Mouse (Mus musculus) bone marrow, adult 2 months (tissue): ENCODE results near the gene Col20a1. TPM values are rescaled to one million over a fixed set of nuclear protein-coding genes. Genes with fewer than 3 reads are reported as not detected.

ENCODE experiments used
- H3K27ac ChIP-seq: fragments of 200-500 bp; 2 replicates; pipeline ENCODE4 v1.5.1; 2012; ENCODE audit warnings: low read depth, mild to moderate bottlenecking, control low read depth, inconsistent platforms, low read length; ENCODE audit not compliant: control insufficient read depth, poor library complexity, insufficient read depth
- H3K4me1 ChIP-seq: fragments of 200-500 bp; 2 replicates; pipeline ENCODE4 v1.6.1; 2011; ENCODE audit warnings: low read length; ENCODE audit not compliant: control insufficient read depth, insufficient read depth
- H3K4me3 ChIP-seq: fragments of 200-500 bp; replicated peaks from 2 replicates; pipeline ENCODE3; 2011; ENCODE audit warnings: mild to moderate bottlenecking, low read depth, low read length, control low read depth; ENCODE audit not compliant: control insufficient read depth
- CTCF ChIP-seq: fragments of 200-500 bp; IDR thresholded peaks from 2 replicates; pipeline ENCODE4 v1.5.1; 2011; ENCODE audit warnings: low read length, control low read depth; ENCODE audit not compliant: control insufficient read depth, insufficient read depth
- POLR2A ChIP-seq: fragments of 200-500 bp; IDR thresholded peaks from 2 replicates; pipeline ENCODE4 v1.6.1; 2011; ENCODE audit warnings: low read depth, mild to moderate bottlenecking, control low read depth, low read length, borderline replicate concordance; ENCODE audit not compliant: control insufficient read depth
- WGBS: fragments of 180-500 bp; shearing (Covaris S2); methylation state at CpG from one replicate; pipeline ENCODE4 v1.1.7; 2018; 5-methylcytosine and 5-hydroxymethylcytosine counted together
- polyA plus RNA-seq: library from polyadenylated mRNA; stranded (reverse); fragments of >200 nt; gene quantifications from 2 replicates; pipeline ENCODE4 v1.2.4, GENCODE M21; 2011; ENCODE audit warnings: low replicate concordance; ENCODE audit not compliant: missing spikeins, insufficient read depth, insufficient read length

The Col20a1 gene
- polyA plus RNA-seq, 1 experiment, result 2.6 TPM

DNA sequence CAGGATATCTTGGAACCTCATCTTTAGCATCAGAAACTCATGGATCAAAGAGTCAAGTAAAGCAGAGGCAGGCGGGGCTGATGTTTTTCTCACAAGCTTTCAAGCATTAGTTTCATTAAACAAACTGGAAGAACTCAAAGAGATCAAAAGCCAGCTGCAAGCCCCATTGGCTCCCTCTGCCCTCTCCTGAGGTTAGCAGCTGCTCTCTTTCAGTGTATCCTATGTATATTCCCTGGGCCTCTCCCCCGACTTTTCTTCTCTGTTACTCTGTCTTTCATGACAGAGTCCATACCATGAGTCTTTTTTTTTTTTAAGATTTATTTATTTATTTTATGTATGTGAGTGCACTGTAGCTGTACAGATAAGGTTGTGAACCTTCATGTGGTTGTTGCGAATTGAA, 26.1 kb upstream of the Col20a1 start:
- 72% methylated on average over 3 of the region's 3 CpGs for WGBS
- Histone ChIP-seq H3K4me1 (no peaks in the 10 kb centered on the region), H3K4me3 (no peak overlapping the region), H3K27ac (no peak overlapping the region)
- TF ChIP-seq POLR2A (no peak), CTCF (no peak)

DNA sequence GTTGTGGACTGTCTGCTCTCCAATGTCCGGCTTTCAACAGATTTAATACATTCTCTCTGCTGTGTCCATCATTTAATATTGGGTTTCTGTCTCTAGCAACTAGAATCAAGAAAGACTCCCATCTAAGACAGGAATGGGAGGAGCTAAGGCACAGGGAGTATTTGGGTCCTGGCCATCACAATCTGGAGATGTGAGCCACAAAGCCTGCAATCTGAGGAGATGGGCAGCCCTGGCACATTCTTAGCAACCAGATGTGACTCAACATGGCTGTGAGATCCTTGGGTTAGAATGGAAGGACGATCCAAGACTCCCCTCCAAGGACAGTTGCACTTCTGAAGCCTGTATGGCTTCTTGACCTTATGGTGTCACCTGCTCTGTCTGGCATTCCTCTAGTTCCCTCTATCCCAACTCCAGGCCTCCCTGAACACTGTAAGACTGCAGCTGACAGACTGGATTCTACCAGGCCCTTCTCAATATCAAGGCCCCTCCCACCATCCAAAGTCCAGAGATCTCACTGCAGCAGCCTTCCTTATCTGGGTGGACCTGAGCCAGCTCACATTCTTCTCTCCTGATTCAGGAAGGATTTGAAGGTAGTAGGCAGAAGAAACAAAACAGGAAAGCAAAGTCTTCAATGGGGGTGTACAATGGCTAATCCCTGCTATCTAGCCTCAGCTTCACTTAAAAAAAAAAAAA, 23.6 kb upstream of the Col20a1 start:
- Histone ChIP-seq H3K27ac (no peak overlapping the region), H3K4me1 (no peaks in the 10 kb centered on the region), H3K4me3 (no peak overlapping the region)
- WGBS, result 76% methylated on average over 2 of the region's 2 CpGs
- no peak for TF ChIP-seq CTCF
- no peak for TF ChIP-seq POLR2A

DNA sequence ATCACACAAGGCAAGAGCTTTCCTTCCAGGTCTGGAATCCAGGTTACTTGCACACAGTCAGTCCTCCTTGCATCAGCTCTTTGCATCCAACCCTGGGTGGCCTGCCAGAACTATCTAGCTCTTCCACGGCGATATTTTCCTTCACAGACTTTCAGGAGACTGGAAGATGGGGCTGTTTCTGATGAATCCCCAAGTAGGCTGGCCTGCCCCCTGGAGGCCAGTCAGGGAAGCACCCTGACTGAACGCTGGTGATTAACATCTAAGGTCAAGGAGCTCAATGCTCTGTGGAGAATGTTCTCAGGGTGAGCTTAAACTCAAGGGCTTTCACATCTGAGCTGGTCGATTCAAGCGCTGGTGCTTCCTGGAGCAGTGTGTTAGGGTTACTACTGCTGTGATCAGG, 22.4 kb upstream of the Col20a1 start:
- TF ChIP-seq CTCF (peak; percentile 89), POLR2A (no peak)
- no peaks in the 10 kb centered on the region; the same call in 1 of the 2 replicates for H3K4me1 ChIP-seq
- H3K27ac ChIP-seq, result no peak overlapping the region
- WGBS, result 1% methylated on average over 5 of the region's 5 CpGs
- no peak overlapping the region for H3K4me3 ChIP-seq

DNA sequence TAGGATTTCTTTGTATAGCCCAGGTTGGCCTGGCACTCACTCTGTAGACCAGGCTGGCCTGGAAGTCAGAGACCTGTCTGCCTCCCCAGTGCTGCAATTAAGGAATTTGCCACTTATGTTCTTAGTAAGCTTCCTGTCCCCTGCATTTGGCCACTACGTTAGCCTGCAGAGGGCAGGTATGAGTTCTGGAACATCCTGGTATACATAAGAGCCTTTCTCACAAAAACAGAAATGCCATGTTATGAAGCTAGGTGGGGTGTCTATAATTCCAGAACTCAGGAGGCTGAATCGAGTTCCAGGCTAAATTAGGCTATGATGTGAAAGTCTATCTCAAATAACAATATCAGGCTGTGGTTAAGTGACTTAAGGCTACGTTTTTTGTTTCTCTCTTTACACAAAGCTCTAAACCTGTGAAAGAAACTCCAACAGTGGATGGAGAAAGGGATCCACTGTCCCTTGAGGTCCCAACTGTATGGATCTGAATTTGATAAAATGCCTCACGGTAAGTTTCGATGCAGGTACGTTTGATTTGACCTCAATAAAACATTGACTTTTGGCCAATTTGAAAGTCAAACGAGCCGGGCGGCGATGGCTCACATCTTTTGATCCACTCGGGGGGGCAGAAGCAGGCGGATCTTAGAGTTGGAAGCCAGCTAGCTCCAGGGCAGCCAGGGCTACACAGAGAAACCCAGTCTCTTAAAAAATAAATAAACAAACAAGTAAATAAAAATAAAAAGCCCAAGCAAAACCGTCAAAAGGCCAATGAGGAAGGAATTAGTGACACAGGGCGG, 20.0 kb upstream of the Col20a1 start:
- H3K4me3 ChIP-seq, result peak overlapping the region; percentile 87
- TF ChIP-seq CTCF, result no peak
- peak overlapping the region; percentile 93; the same call in 1 of the 2 replicates for H3K27ac ChIP-seq
- H3K4me1 ChIP-seq, result no peaks in the 10 kb centered on the region; the same call in 1 of the 2 replicates
- WGBS, result 3% methylated on average over 14 of the region's 14 CpGs

DNA sequence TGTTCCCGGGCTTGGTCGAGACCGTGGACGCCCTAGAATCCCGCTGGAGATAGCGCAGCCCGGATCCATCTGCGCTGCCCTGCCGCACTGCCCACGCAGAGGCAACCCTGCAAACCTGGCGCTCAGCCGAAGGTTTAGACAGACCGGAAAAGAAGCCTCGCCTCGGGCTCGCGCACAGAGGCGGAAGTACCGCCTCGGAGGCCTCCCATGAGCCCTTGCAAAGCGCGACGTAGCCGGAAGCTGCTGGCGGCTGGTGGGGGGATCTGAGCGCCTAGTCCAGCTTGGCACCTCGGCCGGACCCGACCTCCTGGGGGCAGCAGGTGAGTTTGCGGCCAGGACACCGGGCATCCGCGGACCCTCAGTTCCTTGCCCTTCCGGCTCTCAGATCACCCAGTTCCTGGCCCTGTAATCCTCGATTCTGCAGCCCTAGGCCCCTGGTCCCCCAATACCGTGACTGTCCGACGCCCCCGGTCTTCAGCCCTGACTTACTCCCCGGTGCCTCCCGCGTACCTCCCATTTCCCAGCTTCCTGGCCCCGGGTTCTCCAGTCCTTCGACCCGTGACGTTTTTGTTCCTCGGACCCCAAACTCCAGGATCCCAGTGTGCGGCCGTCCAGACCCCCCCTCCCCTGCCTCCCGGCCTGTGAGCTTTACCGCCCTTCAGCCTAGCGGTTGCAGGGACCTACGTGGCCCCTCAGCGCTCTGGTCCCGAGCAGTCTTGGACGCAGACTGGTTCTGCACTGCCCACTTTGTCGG, 19.1 kb upstream of the Col20a1 start, which contains the start of gene Arfgap1:
Arfgap1 (plus strand) TSS at position 216 of the 754 bp plus-strand sequence.
- H3K4me3 ChIP-seq, result peak within 1 kb of the TSS; percentile 87
- H3K4me1 ChIP-seq, result no peaks in the 10 kb centered on the region; the same call in 1 of the 2 replicates
- TF ChIP-seq POLR2A, result peak; percentile 93
- no peak for TF ChIP-seq CTCF
- peak within 1 kb of the TSS; percentile 93 for H3K27ac ChIP-seq
- under 1% methylated on average over 57 of the region's 57 CpGs for WGBS

DNA sequence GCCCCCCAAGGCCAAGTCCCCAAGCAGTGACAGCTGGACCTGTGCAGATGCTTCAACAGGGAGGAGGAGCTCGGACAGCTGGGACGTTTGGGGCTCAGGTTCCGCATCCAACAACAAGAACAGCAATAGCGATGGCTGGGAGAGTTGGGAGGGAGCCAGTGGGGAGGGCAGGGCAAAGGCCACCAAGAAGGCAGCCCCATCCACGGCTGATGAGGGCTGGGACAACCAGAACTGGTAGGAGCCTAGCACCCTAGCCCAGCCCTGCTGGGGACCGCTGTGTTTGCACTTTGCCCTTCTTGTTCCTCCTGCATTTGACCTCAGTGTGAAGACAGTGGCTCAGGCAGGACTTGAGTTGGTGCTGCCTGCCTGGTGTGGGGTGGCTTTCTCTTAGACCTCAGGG, 5.2 kb upstream of the Col20a1 start:
- H3K4me3 ChIP-seq, result no peak overlapping the region
- TF ChIP-seq POLR2A, result no peak
- no peak for TF ChIP-seq CTCF
- 84% methylated on average over 6 of the region's 6 CpGs for WGBS
- H3K4me1 ChIP-seq, result no peaks in the 10 kb centered on the region
- H3K27ac ChIP-seq, result no peak overlapping the region

DNA sequence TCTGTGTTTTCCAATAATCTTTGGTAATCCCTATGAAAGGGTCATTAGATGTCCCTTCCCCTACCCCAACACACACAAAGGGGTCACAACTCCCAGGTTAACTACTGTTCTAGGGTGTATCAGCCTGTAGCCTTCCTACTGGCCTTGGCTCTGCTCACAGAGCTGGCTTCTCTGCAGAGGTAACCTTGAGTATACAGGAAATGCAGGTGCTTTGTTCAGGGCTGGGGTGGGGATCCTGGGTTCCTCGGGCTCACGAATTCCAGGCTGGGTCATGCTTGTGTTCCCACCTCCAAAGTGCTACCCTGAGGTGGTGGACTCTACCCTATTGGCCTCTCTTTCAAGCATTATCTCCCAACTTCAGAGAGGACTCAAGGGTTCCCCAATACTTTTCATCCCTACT, 700 bp upstream of the Col20a1 start:
- no peaks in the 10 kb centered on the region for H3K4me1 ChIP-seq
- no peak overlapping the region for H3K4me3 ChIP-seq
- H3K27ac ChIP-seq, result no peak overlapping the region
- 58% methylated on average over 2 of the region's 2 CpGs for WGBS
- TF ChIP-seq POLR2A (no peak), CTCF (no peak)

GRCm38 (mm10) chr2:180987001-180987400, 666 bp downstream of the Col20a1 start:
- TF ChIP-seq CTCF (no peak), POLR2A (no peak)
- Histone ChIP-seq H3K27ac (no peak overlapping the region), H3K4me1 (no peaks in the 10 kb centered on the region), H3K4me3 (no peak overlapping the region)
- WGBS, result 63% methylated on average over 1 of the region's 1 CpGs
